Mouse (Mus musculus): ENCODE measurements around the gene Slc16a11. TPM values are rescaled to one million over a fixed set of nuclear protein-coding genes. Genes with fewer than 3 reads are reported as not detected.

Gene Slc16a11
- polyA plus RNA-seq, 1 experiment from 2014 or later = 1.5 TPM

DNA sequence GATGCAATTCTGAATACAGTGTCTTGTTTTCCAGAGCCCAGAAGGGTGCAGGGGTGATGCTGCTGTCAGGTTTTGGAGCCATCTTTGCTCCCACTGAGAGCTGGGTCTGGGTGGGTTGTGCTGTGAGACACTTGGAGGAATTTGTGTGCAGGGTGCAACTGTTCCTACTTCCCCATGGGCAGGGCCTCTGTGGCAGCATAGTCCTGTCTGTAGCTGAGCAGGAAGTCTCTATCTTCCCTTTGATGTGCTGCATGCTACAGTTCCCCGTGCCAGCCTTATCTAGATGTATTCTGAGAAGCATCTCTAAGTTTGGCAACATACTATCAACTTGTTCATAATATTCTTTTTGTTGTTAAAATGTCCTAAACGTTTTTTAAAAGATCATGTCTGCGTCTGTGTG lies 52.7 kb downstream of the Slc16a11 start:
- WGBS = 55% methylated on average over 3 of the region's 3 CpGs
- H3K9me3 ChIP-seq = no peaks in the 10 kb centered on the region
- H3K4me3 ChIP-seq (replicated peaks) = no peak overlapping the region
- no peak overlapping the region for H3K27ac ChIP-seq
- H3K9ac ChIP-seq (replicated peaks) = no peak overlapping the region
- ATAC-seq (ENCODE audit: insufficient number of reproducible peaks, insufficient read depth, low FRiP score, low TSS enrichment, low read depth) = no peak
- no peaks in the 10 kb centered on the region; the same call in 1 of the 2 replicates for H3K27me3 ChIP-seq
- no peaks in the 10 kb centered on the region for H3K36me3 ChIP-seq
- no peak overlapping the region for H3K4me2 ChIP-seq
- H3K4me1 ChIP-seq (replicated peaks) = no peaks in the 10 kb centered on the region

DNA sequence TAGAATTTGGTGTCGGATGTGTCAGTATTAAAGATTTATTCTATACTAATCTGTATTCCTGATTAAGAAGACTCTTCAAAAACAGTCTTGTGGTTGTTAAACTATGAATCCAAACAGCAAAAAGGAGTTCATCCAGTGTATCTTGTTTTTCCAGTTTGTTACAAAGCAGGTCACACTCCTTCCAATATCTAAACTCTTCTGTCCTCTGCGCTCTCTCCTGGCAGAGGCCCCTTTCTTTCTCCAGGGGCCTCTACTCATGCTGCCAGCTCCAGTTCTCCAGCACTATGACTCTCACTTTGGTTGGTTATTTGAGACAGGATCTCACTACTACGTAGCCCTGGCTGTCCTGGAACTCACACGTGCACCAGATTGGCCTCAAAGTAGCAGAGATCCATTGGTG lies 53.3 kb downstream of the Slc16a11 start:
- WGBS = 78% methylated on average over 4 of the region's 4 CpGs
- no peak overlapping the region for H3K4me3 ChIP-seq (replicated peaks)
- no peaks in the 10 kb centered on the region for H3K9me3 ChIP-seq
- no peak overlapping the region for H3K4me2 ChIP-seq
- H3K27ac ChIP-seq = no peak overlapping the region
- H3K36me3 ChIP-seq = no peaks in the 10 kb centered on the region
- no peaks in the 10 kb centered on the region; the same call in 1 of the 2 replicates for H3K27me3 ChIP-seq
- H3K9ac ChIP-seq (replicated peaks) = no peak overlapping the region
- no peaks in the 10 kb centered on the region for H3K4me1 ChIP-seq (replicated peaks)
- no peak for ATAC-seq (ENCODE audit: insufficient number of reproducible peaks, insufficient read depth, low FRiP score, low TSS enrichment, low read depth)

MicroRNAs within 50 kb of the gene (microRNA counts, 519-probe panel; counts per million panel counts)
- not detected for microRNA mmu-miR-195
- microRNA mmu-miR-497 = not detected

Small RNA genes within 50 kb of the gene (microRNA-seq; reads per million reads assigned to microRNA genes)
- gene Mir195a (485 reads per million, percentile 69 among the genes with 10 or more reads in this experiment), gene Mir497 (not detected), gene Mir497b (not detected)

Other genes with a start within 250 kb of the Slc16a11 start
- 15.7 and 18.1 TPM in 2 replicates for gene Cldn7, start 248.0 kb upstream of the Slc16a11 start, polyA plus RNA-seq (2016; fragmentation: Nextera tagmentation; extraction: Ambion mirVana)
- 24.5 and 27.8 TPM in 2 replicates for gene Ctdnep1, start 231.6 kb upstream of the Slc16a11 start, polyA plus RNA-seq (2016; fragmentation: Nextera tagmentation; extraction: Ambion mirVana)
- gene Elp5, start 230.2 kb upstream of the Slc16a11 start, polyA plus RNA-seq (2016; fragmentation: Nextera tagmentation; extraction: Ambion mirVana) = 124 and 126 TPM in 2 replicates
- gene Gabarap, start 221.6 kb upstream of the Slc16a11 start, polyA plus RNA-seq (2016; fragmentation: Nextera tagmentation; extraction: Ambion mirVana) = 398 and 426 TPM in 2 replicates
- gene Phf23, start 217.0 kb upstream of the Slc16a11 start, polyA plus RNA-seq (2016; fragmentation: Nextera tagmentation; extraction: Ambion mirVana) = 102 and 108 TPM in 2 replicates
- gene Dvl2, start 212.2 kb upstream of the Slc16a11 start, polyA plus RNA-seq (2016; fragmentation: Nextera tagmentation; extraction: Ambion mirVana) = 69.4 and 69.5 TPM in 2 replicates
- gene Acadvl, start 197.3 kb upstream of the Slc16a11 start, polyA plus RNA-seq (2016; fragmentation: Nextera tagmentation; extraction: Ambion mirVana) = 65.9 and 67.1 TPM in 2 replicates
- 10.6 and 13.6 TPM in 2 replicates for gene Dlg4, start 195.8 kb upstream of the Slc16a11 start, polyA plus RNA-seq (2016; fragmentation: Nextera tagmentation; extraction: Ambion mirVana)
- gene Asgr1, start 158.7 kb upstream of the Slc16a11 start, polyA plus RNA-seq (2016; fragmentation: Nextera tagmentation; extraction: Ambion mirVana) = 1.5 and 2.3 TPM in 2 replicates
- 0.22 TPM in 1 of 2 replicates, not detected in the other for gene Asgr2, start 120.1 kb upstream of the Slc16a11 start, polyA plus RNA-seq (2016; fragmentation: Nextera tagmentation; extraction: Ambion mirVana)
- gene Mgl2, start 82.4 kb upstream of the Slc16a11 start, polyA plus RNA-seq (2016; fragmentation: Nextera tagmentation; extraction: Ambion mirVana) = not detected in 2 replicates
- gene Clec10a, start 56.6 kb upstream of the Slc16a11 start, polyA plus RNA-seq (2016; fragmentation: Nextera tagmentation; extraction: Ambion mirVana) = 0.28 TPM in 1 of 2 replicates, not detected in the other
- gene Slc16a13, start 8.3 kb downstream of the Slc16a11 start, polyA plus RNA-seq (2016; fragmentation: Nextera tagmentation; extraction: Ambion mirVana) = 16.1 and 18.5 TPM in 2 replicates
- 7.1 and 8.2 TPM in 2 replicates for gene Bcl6b, start 17.0 kb downstream of the Slc16a11 start, polyA plus RNA-seq (2016; fragmentation: Nextera tagmentation; extraction: Ambion mirVana)
- 215 and 222 TPM in 2 replicates for gene 0610010K14Rik, start 25.2 kb downstream of the Slc16a11 start, polyA plus RNA-seq (2016; fragmentation: Nextera tagmentation; extraction: Ambion mirVana)
- gene Gm21988, start 27.1 kb downstream of the Slc16a11 start, polyA plus RNA-seq (2016; fragmentation: Nextera tagmentation; extraction: Ambion mirVana) = 9.9 and 10.4 TPM in 2 replicates
- 117 and 118 TPM in 2 replicates for gene Rnasek, start 27.1 kb downstream of the Slc16a11 start, polyA plus RNA-seq (2016; fragmentation: Nextera tagmentation; extraction: Ambion mirVana)
- 2.8 and 3.5 TPM in 2 replicates for gene Alox12, start 42.6 kb downstream of the Slc16a11 start, polyA plus RNA-seq (2016; fragmentation: Nextera tagmentation; extraction: Ambion mirVana)
- gene Alox12e, start 109.9 kb downstream of the Slc16a11 start, polyA plus RNA-seq (2016; fragmentation: Nextera tagmentation; extraction: Ambion mirVana) = not detected in 2 replicates
- gene Alox15, start 139.3 kb downstream of the Slc16a11 start, polyA plus RNA-seq (2016; fragmentation: Nextera tagmentation; extraction: Ambion mirVana) = 0.09 TPM in 1 of 2 replicates, not detected in the other
- gene Pelp1, start 197.3 kb downstream of the Slc16a11 start, polyA plus RNA-seq (2016; fragmentation: Nextera tagmentation; extraction: Ambion mirVana) = 44.7 and 53.5 TPM in 2 replicates
- gene Arrb2, start 219.9 kb downstream of the Slc16a11 start, polyA plus RNA-seq (2016; fragmentation: Nextera tagmentation; extraction: Ambion mirVana) = 18.8 and 19.5 TPM in 2 replicates
- 43.0 and 44.0 TPM in 2 replicates for gene Med11, start 239.2 kb downstream of the Slc16a11 start, polyA plus RNA-seq (2016; fragmentation: Nextera tagmentation; extraction: Ambion mirVana)
- 0.40 and 0.58 TPM in 2 replicates for gene Zmynd15, start 246.7 kb downstream of the Slc16a11 start, polyA plus RNA-seq (2016; fragmentation: Nextera tagmentation; extraction: Ambion mirVana)
- 1.1 and 1.9 TPM in 2 replicates for gene Cxcl16, start 247.2 kb downstream of the Slc16a11 start, polyA plus RNA-seq (2016; fragmentation: Nextera tagmentation; extraction: Ambion mirVana)